Mouse (Mus musculus): ENCODE measurements around the gene Uba2. TPM values are rescaled to one million over a fixed set of nuclear protein-coding genes. Genes with fewer than 3 reads are reported as not detected.
A peak's percentile ranks its signal among the peaks of the same experiment; 100 is the strongest.
"Not testable (repeated sequence)": the region's sequence is repeated elsewhere in the genome, so short reads cannot be mapped to it uniquely, and the experiment has no call there.

Gene Uba2
- polyA plus RNA-seq, 1 experiment from 2014 or later = 164 TPM

GRCm38 (mm10) chr7:34198346-34198745 lies 28.9 kb upstream of the Uba2 start:
- Histone ChIP-seq H3K4me1 (replicated peaks; ENCODE audit: control insufficient read depth, insufficient read depth, low read length) (peaks cover 7% of the 10 kb centered on the region; the same call in 1 of the 2 replicates), H3K27ac (no peak overlapping the region), H3K9me3 (ENCODE audit: control insufficient read depth, low read length) (no peaks in the 10 kb centered on the region), H3K4me3 (replicated peaks; ENCODE audit: low read length) (no peak overlapping the region), H3K4me2 (replicated peaks) (no peak overlapping the region), H3K36me3 (replicated peaks; ENCODE audit: control insufficient read depth, insufficient read depth) (peaks cover 38% of the 10 kb centered on the region), H3K9ac (no peak overlapping the region), H3K27me3 (ENCODE audit: control insufficient read depth, insufficient read depth, low read length) (no peaks in the 10 kb centered on the region)
- DNase-seq (ENCODE audit: low spot score) (no peak), ATAC-seq (ENCODE audit: low FRiP score) (no peak)
- 53% methylated on average over 3 of the region's 3 CpGs for WGBS

DNA sequence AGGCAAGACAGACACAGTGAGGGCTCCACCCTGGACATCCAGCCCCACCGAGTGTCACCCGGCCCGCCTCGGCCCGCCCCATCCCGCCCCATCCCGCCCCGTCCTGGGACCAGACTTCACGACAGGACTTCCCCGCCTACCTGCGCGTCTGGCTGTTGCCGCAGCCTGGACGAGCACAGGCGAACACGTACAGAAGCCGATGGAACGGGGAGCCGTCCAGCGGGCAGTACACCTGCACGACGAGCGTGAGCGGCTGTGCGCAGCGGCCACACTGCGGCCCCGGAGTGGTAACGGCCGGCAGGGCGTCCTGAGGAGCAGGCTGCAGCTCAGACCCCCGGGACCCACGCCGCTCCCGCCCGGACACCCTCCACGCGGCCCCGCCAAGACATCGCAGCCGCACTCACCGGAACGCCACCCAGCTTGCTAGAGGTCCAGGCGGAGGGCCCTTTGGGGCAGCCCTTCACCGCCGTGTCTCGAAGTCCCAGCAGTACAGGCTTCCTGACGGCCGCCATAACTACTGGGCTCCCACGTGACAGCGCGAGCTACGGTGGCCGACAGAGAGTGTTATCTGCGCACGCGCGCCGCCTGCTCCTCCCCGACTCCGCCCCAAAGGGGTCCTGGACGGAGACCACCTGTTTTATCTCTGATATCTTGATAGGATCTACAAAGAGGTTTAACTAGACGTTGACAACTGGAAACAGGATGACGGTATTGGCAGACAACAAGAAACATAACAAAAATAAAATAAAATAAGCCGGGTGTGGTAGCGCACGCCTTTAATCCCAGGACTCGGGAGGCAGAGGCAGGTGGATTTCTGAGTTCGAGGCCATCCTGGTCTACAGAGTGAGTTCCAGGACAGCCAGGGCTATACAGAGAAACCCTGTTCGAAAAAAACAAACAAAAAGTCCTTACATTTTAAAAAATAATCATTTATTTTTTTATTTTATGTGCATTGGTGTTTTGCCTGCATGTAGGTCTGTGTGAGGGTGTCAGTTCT lies 27.0 kb upstream of the Uba2 start, which contains the start of gene Pdcd2l:
Gene Pdcd2l (minus strand): TSS at position 530 of the 997 bp plus-strand sequence.
- Histone ChIP-seq H3K4me1 (replicated peaks; ENCODE audit: control insufficient read depth, insufficient read depth, low read length) (peaks cover 7% of the 10 kb centered on the region; the same call in 1 of the 2 replicates), H3K9me3 (ENCODE audit: control insufficient read depth, low read length) (no peaks in the 10 kb centered on the region), H3K4me2 (replicated peaks) (peak within 1 kb of the TSS; percentile 79), H3K36me3 (replicated peaks; ENCODE audit: control insufficient read depth, insufficient read depth) (peaks cover 37% of the 10 kb centered on the region), H3K27ac (0 out of 2 replicates have a peak within 1 kb of the TSS, but pooled peaks have one; percentile 40), H3K9ac (peak within 1 kb of the TSS; percentile 82), H3K27me3 (ENCODE audit: control insufficient read depth, insufficient read depth, low read length) (no peaks in the 10 kb centered on the region), H3K4me3 (replicated peaks; ENCODE audit: low read length) (peak within 1 kb of the TSS; percentile 73)
- ATAC-seq (ENCODE audit: low FRiP score) = peak; percentile 96
- WGBS = 4% methylated on average over 70 of the region's 70 CpGs
- DNase-seq (ENCODE audit: low spot score) = peak; percentile 94

GRCm38 (mm10) chr7:34195632-34196031 lies 26.2 kb upstream of the Uba2 start:
- WGBS = 56% methylated on average over 3 of the region's 3 CpGs
- no peaks in the 10 kb centered on the region for H3K27me3 ChIP-seq (ENCODE audit: control insufficient read depth, insufficient read depth, low read length)
- no peaks in the 10 kb centered on the region for H3K9me3 ChIP-seq (ENCODE audit: control insufficient read depth, low read length)
- peak overlapping the region; percentile 82 for H3K9ac ChIP-seq
- H3K27ac ChIP-seq = no peak overlapping the region
- H3K4me2 ChIP-seq (replicated peaks) = peak overlapping the region; percentile 79
- peaks cover 7% of the 10 kb centered on the region; the same call in 1 of the 2 replicates for H3K4me1 ChIP-seq (replicated peaks; ENCODE audit: control insufficient read depth, insufficient read depth, low read length)
- peak overlapping the region; percentile 73 for H3K4me3 ChIP-seq (replicated peaks; ENCODE audit: low read length)
- H3K36me3 ChIP-seq (replicated peaks; ENCODE audit: control insufficient read depth, insufficient read depth) = peaks cover 31% of the 10 kb centered on the region
- ATAC-seq (ENCODE audit: low FRiP score) = no peak
- DNase-seq (ENCODE audit: low spot score) = no peak

- no peak overlapping the region for H3K4me2 ChIP-seq (replicated peaks)
- H3K9ac ChIP-seq = no peak overlapping the region
- no peaks in the 10 kb centered on the region for H3K9me3 ChIP-seq (ENCODE audit: control insufficient read depth, low read length)
- no peaks in the 10 kb centered on the region for H3K27me3 ChIP-seq (ENCODE audit: control insufficient read depth, insufficient read depth, low read length)
- H3K4me3 ChIP-seq (replicated peaks; ENCODE audit: low read length) = no peak overlapping the region
- WGBS = 96% methylated on average over 6 of the region's 6 CpGs
- H3K36me3 ChIP-seq (replicated peaks; ENCODE audit: control insufficient read depth, insufficient read depth) = peaks cover 53% of the 10 kb centered on the region
- no peak for ATAC-seq (ENCODE audit: low FRiP score)
- no peak for DNase-seq (ENCODE audit: low spot score)
- no peak overlapping the region for H3K27ac ChIP-seq
- peaks cover 7% of the 10 kb centered on the region; the same call in 1 of the 2 replicates for H3K4me1 ChIP-seq (replicated peaks; ENCODE audit: control insufficient read depth, insufficient read depth, low read length)
Measured at GRCm38 (mm10) chr7:34192825-34193224, 23.4 kb upstream of the Uba2 start.

GRCm38 (mm10) chr7:34189376-34189989 lies 20.1 kb upstream of the Uba2 start:
- no peak for ATAC-seq (ENCODE audit: low FRiP score)
- Histone ChIP-seq H3K9me3 (ENCODE audit: control insufficient read depth, low read length) (no peaks in the 10 kb centered on the region), H3K9ac (no peak overlapping the region), H3K4me3 (replicated peaks; ENCODE audit: low read length) (no peak overlapping the region), H3K27ac (no peak overlapping the region), H3K27me3 (ENCODE audit: control insufficient read depth, insufficient read depth, low read length) (no peaks in the 10 kb centered on the region), H3K36me3 (replicated peaks; ENCODE audit: control insufficient read depth, insufficient read depth) (peaks cover 83% of the 10 kb centered on the region), H3K4me1 (replicated peaks; ENCODE audit: control insufficient read depth, insufficient read depth, low read length) (no peaks in the 10 kb centered on the region), H3K4me2 (replicated peaks) (no peak overlapping the region)
- DNase-seq (ENCODE audit: low spot score) = no peak
- 92% methylated on average over 12 of the region's 12 CpGs for WGBS

DNA sequence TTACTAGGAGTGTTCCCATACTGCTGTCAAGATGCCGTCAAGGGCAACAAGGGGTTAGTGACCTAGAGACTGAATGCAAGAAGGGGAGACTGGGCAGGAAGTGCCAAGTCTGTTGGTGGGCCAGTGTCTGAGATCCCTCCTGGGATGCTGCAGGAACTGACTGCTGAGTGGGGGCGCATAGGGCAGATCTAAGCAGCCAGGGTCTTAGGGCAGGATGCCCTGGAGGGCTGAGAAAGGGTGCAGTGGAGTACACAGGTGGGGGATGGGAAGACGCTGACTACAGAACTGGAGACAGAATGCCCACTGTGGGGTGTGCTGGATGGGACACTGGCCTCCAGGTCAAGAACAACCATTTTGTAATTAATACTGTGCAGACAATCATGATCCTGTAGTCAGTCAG lies 14.4 kb upstream of the Uba2 start:
- Histone ChIP-seq H3K4me3 (replicated peaks; ENCODE audit: low read length) (no peak overlapping the region), H3K4me1 (replicated peaks; ENCODE audit: control insufficient read depth, insufficient read depth, low read length) (no peaks in the 10 kb centered on the region), H3K36me3 (replicated peaks; ENCODE audit: control insufficient read depth, insufficient read depth) (peaks cover 53% of the 10 kb centered on the region), H3K9ac (no peak overlapping the region), H3K27me3 (ENCODE audit: control insufficient read depth, insufficient read depth, low read length) (no peaks in the 10 kb centered on the region), H3K27ac (no peak overlapping the region), H3K9me3 (ENCODE audit: control insufficient read depth, low read length) (no peaks in the 10 kb centered on the region), H3K4me2 (replicated peaks) (no peak overlapping the region)
- 86% methylated on average over 3 of the region's 3 CpGs for WGBS
- ATAC-seq (ENCODE audit: low FRiP score) = no peak
- no peak for DNase-seq (ENCODE audit: low spot score)

- no peak for ATAC-seq (ENCODE audit: low FRiP score)
- Histone ChIP-seq H3K4me1 (replicated peaks; ENCODE audit: control insufficient read depth, insufficient read depth, low read length) (no peaks in the 10 kb centered on the region), H3K36me3 (replicated peaks; ENCODE audit: control insufficient read depth, insufficient read depth) (peaks cover 49% of the 10 kb centered on the region), H3K27ac (no peak overlapping the region), H3K27me3 (ENCODE audit: control insufficient read depth, insufficient read depth, low read length) (no peaks in the 10 kb centered on the region), H3K9ac (no peak overlapping the region), H3K9me3 (ENCODE audit: control insufficient read depth, low read length) (no peaks in the 10 kb centered on the region), H3K4me3 (replicated peaks; ENCODE audit: low read length) (no peak overlapping the region), H3K4me2 (replicated peaks) (no peak overlapping the region)
- DNase-seq (ENCODE audit: low spot score) = no peak
- WGBS = 89% methylated on average over 13 of the region's 13 CpGs
Measured at GRCm38 (mm10) chr7:34183356-34183755, 14.0 kb upstream of the Uba2 start.

DNA sequence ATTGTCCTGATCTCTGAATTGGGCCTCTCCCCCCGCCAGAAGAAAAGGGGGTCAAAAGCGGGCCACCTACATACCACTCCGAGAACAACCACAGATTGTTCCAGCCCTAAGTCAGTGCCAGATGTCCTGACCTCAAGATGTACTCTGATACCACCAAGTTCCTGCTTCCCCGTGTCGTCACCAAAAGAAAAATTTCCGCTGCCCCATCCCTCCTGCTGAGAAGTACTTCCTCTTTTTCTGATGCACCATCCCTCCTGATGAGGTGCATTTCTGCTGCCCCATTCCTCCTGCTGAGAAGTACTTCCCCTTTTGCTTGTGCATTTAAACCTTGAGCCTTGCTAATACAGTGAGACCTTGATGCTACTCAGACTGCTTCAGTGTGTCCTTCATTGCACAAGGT lies 6.8 kb upstream of the Uba2 start:
- H3K9me3 ChIP-seq (ENCODE audit: control insufficient read depth, low read length); H3K27ac ChIP-seq; H3K27me3 ChIP-seq (ENCODE audit: control insufficient read depth, insufficient read depth, low read length); DNase-seq (ENCODE audit: low spot score); H3K9ac ChIP-seq; ATAC-seq (ENCODE audit: low FRiP score); H3K36me3 ChIP-seq (replicated peaks; ENCODE audit: control insufficient read depth, insufficient read depth); H3K4me2 ChIP-seq (replicated peaks); H3K4me1 ChIP-seq (replicated peaks; ENCODE audit: control insufficient read depth, insufficient read depth, low read length); H3K4me3 ChIP-seq (replicated peaks; ENCODE audit: low read length): not testable (repeated sequence)
- WGBS = 83% methylated on average over 6 of the region's 6 CpGs

DNA sequence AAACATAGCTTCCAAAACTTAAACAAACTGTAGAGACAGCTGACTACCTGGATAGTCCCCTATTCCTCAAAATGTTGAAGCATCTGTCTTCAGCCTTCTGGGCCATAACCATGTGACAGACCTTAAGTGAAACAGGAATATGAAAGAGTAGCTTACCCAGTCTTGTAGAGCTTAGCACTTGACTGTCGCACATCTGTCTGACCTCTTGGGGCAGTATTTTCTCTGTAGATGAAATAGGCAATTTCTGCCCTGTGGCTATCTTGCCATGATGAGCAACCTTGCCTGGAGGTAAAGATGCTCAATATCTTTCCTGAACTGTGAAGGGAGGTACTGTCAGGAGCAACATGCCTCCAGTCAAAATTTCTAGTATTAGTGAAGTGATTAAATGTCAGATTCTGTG lies 2.9 kb upstream of the Uba2 start:
- H3K9ac ChIP-seq = no peak overlapping the region
- ATAC-seq (ENCODE audit: low FRiP score) = no peak
- no peak overlapping the region for H3K4me3 ChIP-seq (replicated peaks; ENCODE audit: low read length)
- H3K27me3 ChIP-seq (ENCODE audit: control insufficient read depth, insufficient read depth, low read length) = no peaks in the 10 kb centered on the region
- peaks cover 5% of the 10 kb centered on the region for H3K4me1 ChIP-seq (replicated peaks; ENCODE audit: control insufficient read depth, insufficient read depth, low read length)
- H3K36me3 ChIP-seq (replicated peaks; ENCODE audit: control insufficient read depth, insufficient read depth) = no peaks in the 10 kb centered on the region
- 58% methylated on average over 1 of the region's 1 CpGs for WGBS
- no peak overlapping the region for H3K27ac ChIP-seq
- no peak overlapping the region for H3K4me2 ChIP-seq (replicated peaks)
- no peak for DNase-seq (ENCODE audit: low spot score)
- no peaks in the 10 kb centered on the region for H3K9me3 ChIP-seq (ENCODE audit: control insufficient read depth, low read length)
